Mouse (Mus musculus) gastrocnemius, adult 8-10 months (tissue): Measurements from ENCODE around the gene Caprin1. TPM values are rescaled to one million over a fixed set of nuclear protein-coding genes. Genes with fewer than 3 reads are reported as not detected.

ENCODE experiments used
- DNase-seq, 2 experiments: peaks; one replicate each; pipeline ENCODE4 v3.0.0; 2022; ENCODE audit warnings: low spot score in 2 of 2
- total RNA-seq, 4 experiments: library from RNA; stranded (reverse); gene quantifications; 2 replicates each; pipeline ENCODE4 v1.2.4; 2022

The Caprin1 gene
- total RNA-seq, result 10 to 100 TPM; 75.5 to 94.5 (median 78.7) TPM

- peak; percentile 91 to 93 for DNase-seq
These were observed at the start of gene Caprin1 for GRCm38 (mm10) chr2:103797491-103798009. Gene Caprin1 (minus strand): TSS chr2:103797649.

GRCm38 (mm10) chr2:103846875-103847274 is 49.4 kb upstream of the Caprin1 start:
- DNase-seq, result no peak

GRCm38 (mm10) chr2:103846271-103846670 is 48.8 kb upstream of the Caprin1 start:
- DNase-seq, result no peak

GRCm38 (mm10) chr2:103844016-103844415 is 46.6 kb upstream of the Caprin1 start:
- no peak for DNase-seq

DNA sequence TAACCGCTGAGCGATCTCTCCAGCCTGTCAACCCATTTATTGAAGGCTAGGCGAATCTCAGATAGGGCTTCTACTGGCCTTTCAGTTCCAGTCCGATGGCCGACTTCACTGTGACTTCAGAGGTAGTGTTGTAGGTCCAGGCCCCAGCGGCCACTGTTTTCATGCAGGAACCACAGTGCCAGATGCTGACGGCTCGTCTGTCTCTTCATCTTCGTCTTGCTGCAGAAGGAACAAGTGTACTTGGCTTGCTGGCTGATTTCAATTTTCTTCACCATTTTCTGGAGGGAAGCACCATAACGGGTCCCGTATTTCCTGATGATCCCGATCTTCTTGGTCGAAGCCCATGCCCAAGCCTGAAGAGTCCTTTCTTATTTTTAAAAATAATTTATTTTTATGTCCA is 45.9 kb upstream of the Caprin1 start:
- DNase-seq, result no peak

GRCm38 (mm10) chr2:103842299-103842698 is 44.9 kb upstream of the Caprin1 start:
- no peak for DNase-seq

- DNase-seq, result no peak
These were observed 41.0 kb upstream of the Caprin1 start for GRCm38 (mm10) chr2:103838483-103838882.

DNA sequence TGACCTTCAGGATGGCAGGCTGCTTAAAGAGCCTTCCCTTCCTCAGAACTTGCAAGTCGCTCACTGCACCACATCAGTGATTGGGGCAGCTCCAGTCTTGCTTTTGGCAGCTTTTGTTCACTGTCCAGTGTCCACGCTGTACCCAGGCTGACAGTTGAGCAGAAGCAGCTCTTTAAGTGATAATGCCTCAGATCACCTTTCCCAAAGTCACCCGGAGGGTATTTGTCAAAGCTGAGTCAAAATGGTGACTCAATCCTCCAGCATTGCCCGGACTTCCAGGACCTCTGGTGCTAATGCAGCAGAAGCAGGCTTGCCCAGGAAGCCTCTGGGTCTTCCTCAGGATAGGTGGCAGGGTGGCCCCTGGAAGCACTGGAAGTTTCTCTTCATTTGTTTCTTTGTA is 39.7 kb upstream of the Caprin1 start:
- DNase-seq, result no peak

GRCm38 (mm10) chr2:103835614-103836395 is 38.4 kb upstream of the Caprin1 start:
- DNase-seq, result no peak

DNA sequence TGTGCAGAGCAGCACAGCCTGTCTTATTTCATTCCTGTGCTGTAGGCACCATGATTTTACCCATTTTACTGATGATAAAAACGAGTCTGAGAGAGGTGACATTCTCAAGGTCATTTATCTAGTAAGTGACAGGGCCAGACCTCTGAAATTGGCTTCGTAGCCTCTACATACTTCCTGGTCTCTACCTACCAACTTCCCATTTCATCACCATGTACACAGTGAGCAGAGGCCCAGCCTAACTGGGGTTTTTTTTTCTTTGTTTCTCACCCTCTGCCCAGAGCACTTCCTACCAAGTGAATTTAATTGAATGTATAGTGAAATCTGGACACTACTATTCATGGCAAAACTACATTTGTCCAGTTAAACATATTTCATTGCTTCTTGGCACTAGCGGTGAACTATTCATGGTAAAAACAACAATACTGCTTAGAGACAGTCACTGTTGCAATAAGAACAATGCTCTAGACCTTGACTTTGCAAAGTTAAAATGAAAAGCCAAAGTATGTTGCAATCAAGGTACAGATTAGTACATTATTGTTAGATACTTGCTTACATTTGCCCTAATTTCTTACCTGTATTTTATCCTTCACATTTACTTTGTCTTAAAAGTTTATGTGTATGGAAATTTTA is 36.5 kb upstream of the Caprin1 start:
- DNase-seq, result no peak

DNA sequence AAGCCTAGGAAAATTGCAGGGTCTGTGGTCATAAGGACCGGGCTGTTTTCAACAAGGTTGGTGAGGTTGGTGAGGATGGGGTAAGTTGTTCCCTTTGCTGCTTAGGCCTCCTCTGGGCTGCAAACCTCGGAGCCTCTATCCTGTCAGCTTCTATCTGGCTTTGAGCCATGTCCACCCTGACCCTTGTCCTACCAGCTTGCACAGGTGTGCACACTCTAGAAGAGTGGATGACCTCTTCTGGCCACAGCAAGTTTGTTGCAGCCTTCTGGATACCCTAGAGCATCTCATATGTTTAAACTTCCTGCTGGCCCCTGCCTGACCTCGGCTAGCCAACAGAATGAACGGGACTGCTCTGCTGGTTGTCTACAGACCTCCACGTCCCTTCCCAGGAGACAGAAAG is 35.5 kb upstream of the Caprin1 start:
- no peak for DNase-seq

GRCm38 (mm10) chr2:103828900-103829299 is 31.5 kb upstream of the Caprin1 start:
- DNase-seq, result no peak

DNA sequence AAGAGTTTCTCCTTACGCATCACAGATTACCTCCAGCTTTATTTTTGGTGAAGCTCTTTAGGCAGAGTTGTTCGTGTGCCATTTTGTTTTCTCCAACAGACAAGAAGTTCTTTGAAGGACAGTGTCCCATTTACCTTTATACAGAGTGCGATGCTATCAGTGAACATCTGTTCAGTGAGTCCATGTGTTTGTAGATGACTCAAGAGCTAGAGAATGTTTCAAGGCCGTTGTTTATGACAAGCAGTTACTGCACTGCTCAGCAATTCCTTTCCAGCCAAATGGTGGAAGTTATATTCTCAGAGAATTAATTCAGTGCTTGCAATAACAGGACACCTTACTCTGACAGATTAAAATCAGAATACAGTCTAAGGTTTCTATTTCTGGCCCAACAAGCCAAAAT is 27.5 kb upstream of the Caprin1 start:
- no peak for DNase-seq

GRCm38 (mm10) chr2:103822560-103822959 is 25.1 kb upstream of the Caprin1 start:
- DNase-seq, result no peak

- DNase-seq, result no peak
These were observed 19.9 kb upstream of the Caprin1 start for GRCm38 (mm10) chr2:103817145-103817895.

- no peak for DNase-seq
These were observed 18.5 kb upstream of the Caprin1 start for GRCm38 (mm10) chr2:103815976-103816375.

- DNase-seq, result no peak
These were observed 14.2 kb upstream of the Caprin1 start for GRCm38 (mm10) chr2:103811465-103812191.

GRCm38 (mm10) chr2:103810412-103810811 is 13.0 kb upstream of the Caprin1 start:
- DNase-seq, result no peak

DNA sequence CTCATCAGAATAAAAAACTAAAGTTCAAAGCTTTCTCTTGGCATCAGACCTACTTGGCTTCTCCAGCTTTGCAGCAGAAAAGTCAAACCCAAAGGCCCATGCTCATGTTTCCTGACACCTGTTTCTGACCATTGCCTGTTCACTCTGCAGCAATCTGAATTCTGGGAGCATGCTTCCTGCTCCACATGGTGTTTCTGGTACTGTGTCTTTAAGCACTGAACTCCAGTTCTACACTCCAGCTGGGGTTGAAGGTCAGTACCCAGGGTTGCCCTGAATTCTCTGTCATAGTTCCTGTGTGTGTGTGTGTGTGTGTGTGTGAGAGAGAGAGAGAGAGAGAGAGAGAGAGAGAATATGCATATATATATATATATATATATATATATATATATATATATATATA is 11.0 kb upstream of the Caprin1 start:
- no peak for DNase-seq

DNA sequence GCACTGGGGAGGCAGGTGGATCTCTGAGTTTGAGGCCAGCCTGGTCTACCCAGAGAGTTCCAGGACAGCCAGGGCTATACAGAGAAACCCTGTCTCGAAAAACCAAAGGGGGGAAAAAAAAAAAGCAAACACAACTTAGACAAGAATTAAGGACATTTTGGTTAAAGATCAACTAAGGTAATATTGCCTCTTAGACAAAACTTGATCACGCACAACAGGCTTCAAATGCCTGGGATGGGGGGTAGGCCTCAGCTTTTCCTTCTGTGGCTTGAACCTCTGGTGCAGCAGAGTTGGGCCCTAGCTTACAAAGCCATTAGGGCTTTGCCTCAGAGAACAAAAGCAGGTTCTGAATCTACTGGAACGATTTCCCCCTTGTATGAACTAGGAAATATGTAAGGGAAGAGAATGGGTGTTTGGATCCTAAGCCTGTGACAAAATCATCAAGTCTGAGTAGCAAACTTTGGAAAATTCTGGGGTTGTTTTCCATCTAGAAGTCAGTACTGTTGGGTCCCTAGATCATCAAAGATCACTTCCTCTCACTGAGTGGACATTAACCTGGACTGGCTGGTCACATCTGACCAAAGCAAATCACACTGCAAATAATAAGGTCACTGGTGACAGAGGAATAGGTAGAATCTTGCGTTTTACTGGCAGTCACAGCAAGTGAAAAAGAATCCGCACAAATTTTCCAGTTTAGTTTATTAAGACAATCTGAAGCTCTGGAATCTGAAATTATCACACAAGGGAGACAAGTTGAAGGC is 6.5 kb upstream of the Caprin1 start:
- DNase-seq, result no peak

- DNase-seq, result no peak
These were observed 5.0 kb upstream of the Caprin1 start for GRCm38 (mm10) chr2:103802422-103802821.
